Mouse (Mus musculus) heart, postnatal 10 days (tissue): ENCODE results near the gene Gm20388. TPM values are rescaled to one million over a fixed set of nuclear protein-coding genes. Genes with fewer than 3 reads are reported as not detected.
A peak's percentile ranks its signal among the peaks of the same experiment; 100 is the strongest.

Experiments used
- DNase-seq, 2 experiments: peaks; one replicate each; pipeline ENCODE4 v3.0.0; 2021
- intact Hi-C: fragments of 180-260 bp; cut with DNase I; formaldehyde crosslinking; loops from one replicate; pipeline ENCODE4 v1.15.1; 2025
- total RNA-seq, 2 experiments: library from RNA; stranded (reverse); gene quantifications; 2 replicates each; pipeline ENCODE4 v1.2.3; 2021

Gene Gm20388
- total RNA-seq, 2 experiments from 2014 or later = 2.0 to 2.2 TPM

GRCm38 (mm10) chr8:122338852-122339251 is 2428.2 kb downstream of the Gm20388 start:
- intact Hi-C loops = no loop called here
- no peak for DNase-seq

- intact Hi-C loops = no loop called here
- no peak for DNase-seq
Measured at GRCm38 (mm10) chr8:122340761-122341160, 2430.1 kb downstream of the Gm20388 start.

GRCm38 (mm10) chr8:122341790-122342189 is 2431.1 kb downstream of the Gm20388 start:
- intact Hi-C loops = no loop called here
- no peak for DNase-seq

GRCm38 (mm10) chr8:122342362-122342761 is 2431.7 kb downstream of the Gm20388 start:
- intact Hi-C loops = no loop called here
- no peak for DNase-seq

GRCm38 (mm10) chr8:122342806-122343209 is 2432.2 kb downstream of the Gm20388 start:
- intact Hi-C loops = no loop called here
- DNase-seq = peak; percentile 65 to 71

- no peak for DNase-seq
- intact Hi-C loops = no loop called here
Measured at GRCm38 (mm10) chr8:122343341-122343740, 2432.7 kb downstream of the Gm20388 start.

- peak; percentile 46 to 60 for DNase-seq
- intact Hi-C loops = loop anchor here (2.0 kb wide), 1 partner anchor 25 kb away; no protein-coding TSS in a partner anchor
Measured at GRCm38 (mm10) chr8:122343758-122344157, 2433.1 kb downstream of the Gm20388 start.

- intact Hi-C loops = loop anchor here (2.0 kb wide), 1 partner anchor 25 kb away; no protein-coding TSS in a partner anchor
- DNase-seq = no peak
Measured at GRCm38 (mm10) chr8:122344219-122344618, 2433.6 kb downstream of the Gm20388 start.

GRCm38 (mm10) chr8:122345181-122346095 is 2434.8 kb downstream of the Gm20388 start:
- intact Hi-C loops = loop anchor here (2.0 kb wide), 1 partner anchor 23 kb away; no protein-coding TSS in a partner anchor
- no peak for DNase-seq

GRCm38 (mm10) chr8:122347811-122348552 is 2437.3 kb downstream of the Gm20388 start:
- intact Hi-C loops = no loop called here
- peak in 1 of 2 experiments; percentile 67 for DNase-seq

- intact Hi-C loops = no loop called here
- peak in 1 of 2 experiments; percentile 40 for DNase-seq
Measured at GRCm38 (mm10) chr8:122349357-122350297, 2439.0 kb downstream of the Gm20388 start.

GRCm38 (mm10) chr8:122350309-122351089 is 2439.9 kb downstream of the Gm20388 start:
- DNase-seq = no peak
- intact Hi-C loops = no loop called here

GRCm38 (mm10) chr8:122354157-122354556 is 2443.5 kb downstream of the Gm20388 start:
- intact Hi-C loops = no loop called here

GRCm38 (mm10) chr8:122355642-122356606 is 2445.3 kb downstream of the Gm20388 start:
- DNase-seq = no peak
- intact Hi-C loops = no loop called here

More at GRCm38 (mm10) chr8:122354157-122354556, 2443.5 kb downstream of the Gm20388 start:
- DNase-seq = no peak

GRCm38 (mm10) chr8:122357202-122357601 is 2446.6 kb downstream of the Gm20388 start:
- no peak for DNase-seq
- intact Hi-C loops = no loop called here

GRCm38 (mm10) chr8:122357641-122358040 is 2447.0 kb downstream of the Gm20388 start:
- DNase-seq = no peak
- intact Hi-C loops = no loop called here

- intact Hi-C loops = no loop called here
- DNase-seq = no peak
Measured at GRCm38 (mm10) chr8:122359111-122359775, 2448.6 kb downstream of the Gm20388 start.
